Mouse (Mus musculus): ENCODE results near the gene Pdzd2. TPM values are rescaled to one million over a fixed set of nuclear protein-coding genes. Genes with fewer than 3 reads are reported as not detected.

Gene Pdzd2
- total RNA-seq, 2 experiments from 2014 or later = 44.2 to 47.2 TPM

GRCm38 (mm10) chr15:12362001-12362700 is 377.6 kb downstream of the Pdzd2 start:
- peak in 1 of 2 experiments; percentile 65 for DNase-seq (ENCODE audit: low spot score in 2 of 2)

GRCm38 (mm10) chr15:12360519-12361212 is 379.1 kb downstream of the Pdzd2 start:
- no peak for DNase-seq (ENCODE audit: low spot score in 2 of 2)

GRCm38 (mm10) chr15:12358384-12358783 is 381.3 kb downstream of the Pdzd2 start:
- DNase-seq (ENCODE audit: low spot score in 2 of 2) = no peak

GRCm38 (mm10) chr15:12357459-12357858 is 382.3 kb downstream of the Pdzd2 start:
- DNase-seq (ENCODE audit: low spot score in 2 of 2) = no peak

GRCm38 (mm10) chr15:12355907-12356306 is 383.8 kb downstream of the Pdzd2 start:
- DNase-seq (ENCODE audit: low spot score in 2 of 2) = no peak

GRCm38 (mm10) chr15:12355261-12355660 is 384.5 kb downstream of the Pdzd2 start:
- DNase-seq (ENCODE audit: low spot score in 2 of 2) = no peak

GRCm38 (mm10) chr15:12354281-12354810 is 385.4 kb downstream of the Pdzd2 start:
- no peak for DNase-seq (ENCODE audit: low spot score in 2 of 2)

- DNase-seq (ENCODE audit: low spot score in 2 of 2) = no peak
Observed at GRCm38 (mm10) chr15:12351470-12351869, 388.3 kb downstream of the Pdzd2 start.

- no peak for DNase-seq (ENCODE audit: low spot score in 2 of 2)
Observed at GRCm38 (mm10) chr15:12349840-12350239, 389.9 kb downstream of the Pdzd2 start.

- DNase-seq (ENCODE audit: low spot score in 2 of 2) = no peak
Observed at GRCm38 (mm10) chr15:12348950-12349349, 390.8 kb downstream of the Pdzd2 start.

- DNase-seq (ENCODE audit: low spot score in 2 of 2) = no peak
Observed at GRCm38 (mm10) chr15:12346916-12347315, 392.8 kb downstream of the Pdzd2 start.

GRCm38 (mm10) chr15:12341401-12341758 is 398.3 kb downstream of the Pdzd2 start:
- no peak for DNase-seq (ENCODE audit: low spot score in 2 of 2)

GRCm38 (mm10) chr15:12340536-12341400 is 399.0 kb downstream of the Pdzd2 start:
- no peak for DNase-seq (ENCODE audit: low spot score in 2 of 2)

- DNase-seq (ENCODE audit: low spot score in 2 of 2) = no peak
Observed at GRCm38 (mm10) chr15:12337779-12338137, 402.0 kb downstream of the Pdzd2 start.

GRCm38 (mm10) chr15:12337030-12337778 is 402.5 kb downstream of the Pdzd2 start:
- DNase-seq (ENCODE audit: low spot score in 2 of 2) = no peak

GRCm38 (mm10) chr15:12334381-12334780 is 405.3 kb downstream of the Pdzd2 start:
- no peak for DNase-seq (ENCODE audit: low spot score in 2 of 2)

GRCm38 (mm10) chr15:12331300-12331699 is 408.4 kb downstream of the Pdzd2 start:
- no peak for DNase-seq (ENCODE audit: low spot score in 2 of 2)

- DNase-seq (ENCODE audit: low spot score in 2 of 2) = no peak
Observed at GRCm38 (mm10) chr15:12330892-12331291, 408.8 kb downstream of the Pdzd2 start.

- DNase-seq (ENCODE audit: low spot score in 2 of 2) = no peak
Observed at GRCm38 (mm10) chr15:12330389-12330788, 409.3 kb downstream of the Pdzd2 start.

- DNase-seq (ENCODE audit: low spot score in 2 of 2) = no peak
Observed at GRCm38 (mm10) chr15:12324326-12324725, 415.4 kb downstream of the Pdzd2 start.
